17 mouse cellular contexts compared by ENCODE assay signal in the genomic region with DNA sequence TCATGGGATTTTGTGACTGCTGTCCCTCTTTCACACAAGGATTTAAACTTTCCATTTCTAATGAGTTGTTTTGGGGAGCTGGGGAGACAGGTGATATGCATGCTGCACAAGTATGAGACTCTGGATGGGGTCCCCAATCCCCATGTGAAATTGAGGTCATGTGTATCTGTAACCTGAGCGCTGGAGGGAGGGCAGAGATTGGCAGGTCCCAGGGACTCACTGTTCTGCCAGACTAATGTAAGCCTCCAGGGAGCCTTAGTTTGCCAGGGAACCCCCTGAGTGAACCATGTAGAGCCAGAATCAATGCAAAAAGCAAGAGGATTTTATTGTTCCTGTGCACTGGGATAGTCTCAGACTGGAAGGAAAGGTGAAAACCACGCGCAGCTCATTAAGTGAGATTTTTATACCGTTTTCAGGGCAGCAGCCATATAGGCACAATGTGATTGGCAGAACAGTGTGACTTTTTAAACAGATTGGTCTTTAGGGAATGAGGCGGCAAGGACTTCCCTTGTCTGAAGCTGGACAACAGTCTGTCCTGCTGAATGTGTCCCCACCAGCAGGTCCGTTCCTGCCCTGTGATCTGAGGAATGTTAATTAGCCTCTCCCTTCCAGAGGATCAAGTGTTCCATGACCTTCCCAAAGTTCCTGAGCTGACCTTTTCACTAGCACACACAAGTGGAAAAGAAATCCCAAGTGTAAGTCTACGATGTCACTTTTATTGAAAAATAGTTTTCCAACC. TPM values are rescaled to one million over a fixed set of nuclear protein-coding genes. Genes with fewer than 3 reads are reported as not detected.
DNase-seq lines count a peak whose midpoint lies in the region; ATAC-seq lines count a peak whose summit lies in the region.
"Had no signal": no experiment of that assay in that cellular context is flagged by ENCODE, and none has a peak within 500 bp of the region (broad histone marks: within the 10 kb centered on the region; RNA-seq: fewer than 3 reads in every experiment).

No protein-coding gene starts in this region.

- 66% methylated on average over 7 of the region's 7 CpGs for WGBS in heart, embryonic 12.5 days
- 42% methylated on average over 7 of the region's 7 CpGs for WGBS in limb, embryonic 12.5 days
- WGBS in limb, embryonic 10.5 days, result 44% methylated on average over 7 of the region's 7 CpGs

- no peaks in the 10 kb centered on the region for H3K27me3 ChIP-seq in heart, embryonic 12.5 days (replicated peaks)
- no peaks in the 10 kb centered on the region for H3K27me3 ChIP-seq in limb, embryonic 12.5 days
- H3K27me3 ChIP-seq in limb, embryonic 10.5 days (ENCODE audit: low read depth, poor library complexity, severe bottlenecking), result no peaks in the 10 kb centered on the region
- H3K27me3 ChIP-seq: embryonic facial prominence, embryonic 15.5 days; forebrain, embryonic 12.5 days; liver, embryonic 13.5 days; neural tube, embryonic 12.5 days had no signal

- H3K27ac ChIP-seq in heart, embryonic 12.5 days (ENCODE audit: poor library complexity, severe bottlenecking), result no peak overlapping the region
- no peak overlapping the region for H3K27ac ChIP-seq in limb, embryonic 12.5 days
- no peak overlapping the region for H3K27ac ChIP-seq in limb, embryonic 10.5 days
- H3K27ac ChIP-seq: embryonic facial prominence, embryonic 15.5 days; forebrain, embryonic 12.5 days; liver, embryonic 13.5 days; neural tube, embryonic 12.5 days had no signal

- peaks cover 22% of the 10 kb centered on the region for H3K9me3 ChIP-seq in heart, embryonic 12.5 days (replicated peaks)
- H3K9me3 ChIP-seq in limb, embryonic 12.5 days, result peaks cover 6% of the 10 kb centered on the region; the same call in 1 of the 2 replicates
- H3K9me3 ChIP-seq in limb, embryonic 10.5 days (replicated peaks), result no peaks in the 10 kb centered on the region
- H3K9me3 ChIP-seq: neural tube, embryonic 12.5 days had no signal

- no peak overlapping the region for H3K9ac ChIP-seq in heart, embryonic 12.5 days
- H3K9ac ChIP-seq in limb, embryonic 12.5 days (replicated peaks), result 0 out of 2 replicates have a peak overlapping the region, but pooled peaks have one; percentile 8
- H3K9ac ChIP-seq: embryonic facial prominence, embryonic 15.5 days; forebrain, embryonic 12.5 days; liver, embryonic 13.5 days; neural tube, embryonic 12.5 days had no signal

- DNase-seq in heart, adult 18-20 months, result peak; percentile 18 to 32
- no peak for DNase-seq in limb, embryonic 10.5 days (ENCODE audit: low spot score)
- peak; percentile 19 for DNase-seq in embryo, embryonic 11 days
- peak; percentile 70 for DNase-seq in skeletal muscle tissue, adult 2 months (ENCODE audit: low read depth, low spot score)
- DNase-seq in cerebellum, adult 9-11 months, result no peak
- DNase-seq: liver, embryonic 13.5 days; right cerebral cortex, postnatal 4 days; thymus, adult 18-20 months had no signal

- no peak overlapping the region for H3K4me2 ChIP-seq in heart, embryonic 12.5 days
- no peak overlapping the region for H3K4me2 ChIP-seq in limb, embryonic 12.5 days
- H3K4me2 ChIP-seq: embryonic facial prominence, embryonic 15.5 days; forebrain, embryonic 12.5 days; liver, embryonic 13.5 days; neural tube, embryonic 12.5 days had no signal

- H3K4me3 ChIP-seq in heart, embryonic 12.5 days, result no peak overlapping the region
- no peak overlapping the region for H3K4me3 ChIP-seq in limb, embryonic 12.5 days (replicated peaks)
- no peak overlapping the region for H3K4me3 ChIP-seq in limb, embryonic 10.5 days
- H3K4me3 ChIP-seq: embryonic facial prominence, embryonic 15.5 days; forebrain, embryonic 12.5 days; liver, embryonic 13.5 days; neural tube, embryonic 12.5 days had no signal

- H3K36me3 ChIP-seq in heart, embryonic 12.5 days, result no peaks in the 10 kb centered on the region
- no peaks in the 10 kb centered on the region for H3K36me3 ChIP-seq in limb, embryonic 12.5 days
- H3K36me3 ChIP-seq in limb, embryonic 10.5 days, result no peaks in the 10 kb centered on the region
- H3K36me3 ChIP-seq: embryonic facial prominence, embryonic 15.5 days; forebrain, embryonic 12.5 days; liver, embryonic 13.5 days; neural tube, embryonic 12.5 days had no signal

- H3K4me1 ChIP-seq in heart, embryonic 12.5 days (replicated peaks), result peaks cover 7% of the 10 kb centered on the region; the same call in 1 of the 2 replicates
- peaks cover 9% of the 10 kb centered on the region for H3K4me1 ChIP-seq in limb, embryonic 12.5 days (replicated peaks)
- peaks cover 18% of the 10 kb centered on the region for H3K4me1 ChIP-seq in limb, embryonic 10.5 days
- H3K4me1 ChIP-seq: embryonic facial prominence, embryonic 15.5 days; forebrain, embryonic 12.5 days; liver, embryonic 13.5 days; neural tube, embryonic 12.5 days had no signal

- ATAC-seq in heart, embryonic 12.5 days (ENCODE audit: insufficient number of reproducible peaks, low FRiP score), result no peak
- ATAC-seq in limb, embryonic 12.5 days (ENCODE audit: insufficient number of reproducible peaks, insufficient read depth, low FRiP score, low TSS enrichment, low read depth), result no peak
- ATAC-seq: hindbrain, embryonic 16.5 days had no signal

RNA-seq across cellular contexts. Expression of gene Oxgr1, which starts 59.9 kb away (rescaled TPM):
- not detected for total RNA-seq in heart, adult 18-20 months (2021)
- polyA plus RNA-seq in heart, embryonic 12.5 days (2016; fragmentation: Nextera tagmentation; extraction: Ambion mirVana), result 0.05 TPM in 1 of 2 replicates, not detected in the other
- polyA plus RNA-seq in limb, embryonic 12.5 days (2016; fragmentation: Nextera tagmentation; extraction: Ambion mirVana), result 0.13 TPM in 1 of 2 replicates, not detected in the other
- polyA plus RNA-seq in limb, embryonic 10.5 days (2016; fragmentation: Nextera tagmentation; extraction: Ambion mirVana), result not detected in 2 replicates
- total RNA-seq: adrenal gland, postnatal 36 days; ES-E14; megakaryocyte, adult 5-6 weeks had no signal
- polyA plus RNA-seq: embryonic facial prominence, embryonic 15.5 days; forebrain, embryonic 12.5 days; liver, embryonic 13.5 days; neural tube, embryonic 12.5 days had no signal

Comparison
In these comparisons a context has a peak if more than half of its experiments do, and no peak if none do; other contexts are left out.
1. DNase-seq: peak in heart, adult 18-20 months (2 of 2), embryo, embryonic 11 days (single experiment) and skeletal muscle tissue, adult 2 months (single experiment); none in limb, embryonic 10.5 days (single experiment) and cerebellum, adult 9-11 months (single experiment).